Mouse (Mus musculus): ENCODE results near the gene Skap2. TPM values are rescaled to one million over a fixed set of nuclear protein-coding genes. Genes with fewer than 3 reads are reported as not detected.

The Skap2 gene
- 33.6 and 44.8 TPM in 2 replicates for polyA plus RNA-seq (2015; fragmentation: Nextera tagmentation; extraction: Ambion mirVana)

DNA sequence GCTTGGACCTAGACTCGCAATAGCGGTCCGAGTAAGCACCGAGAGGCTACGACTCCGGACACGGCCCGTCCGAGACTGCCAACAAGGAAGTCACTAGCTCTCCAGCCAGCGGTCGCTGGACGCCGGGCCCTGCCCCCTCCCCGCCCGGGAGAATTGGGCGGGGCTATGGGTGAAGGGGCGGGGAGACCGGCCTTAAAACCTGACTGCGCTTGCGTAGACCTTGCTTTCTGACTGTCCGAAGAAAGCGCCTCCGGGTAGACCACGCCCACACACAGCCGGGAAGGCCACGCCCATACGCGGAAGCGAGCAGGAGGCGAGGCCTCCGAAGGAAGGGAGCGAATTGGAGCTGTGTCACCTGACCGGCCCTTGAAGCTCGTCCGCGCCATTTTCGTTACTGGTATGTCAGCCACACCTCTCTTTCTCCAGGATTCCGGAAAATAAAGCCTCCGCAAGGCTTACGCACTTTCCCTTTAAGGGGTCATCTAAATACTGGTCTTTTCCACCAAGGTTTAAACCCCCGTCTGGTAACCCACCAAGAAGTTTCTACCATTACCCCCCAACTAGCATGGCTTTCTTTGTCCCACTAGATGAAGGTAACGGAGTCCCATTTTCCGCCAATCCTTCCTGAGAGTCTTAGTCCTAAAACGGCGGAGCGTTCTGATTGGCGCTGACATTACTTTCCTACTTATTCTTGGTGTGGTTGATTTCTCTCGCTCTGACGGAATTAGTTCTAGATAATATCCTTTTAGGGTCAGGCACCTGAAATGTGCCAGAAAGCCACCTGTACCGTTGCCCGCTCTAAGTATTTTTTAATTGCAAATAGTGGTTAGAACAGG, at the start of gene Skap2:
TSS of gene Skap2 (minus strand) at position 141 of the 836 bp plus-strand sequence.

Other genes starting within 250 kb of the Skap2 start
- gene Hoxa1, start 145.8 kb upstream of the Skap2 start, polyA plus RNA-seq (2015; fragmentation: Nextera tagmentation; extraction: Ambion mirVana), result 0.17 and 0.32 TPM in 2 replicates
- 0.43 and 0.64 TPM in 2 replicates for gene Hoxa2, start 152.3 kb upstream of the Skap2 start, polyA plus RNA-seq (2015; fragmentation: Nextera tagmentation; extraction: Ambion mirVana)
- gene 5730596B20Rik, start 164.9 kb upstream of the Skap2 start, polyA plus RNA-seq (2015; fragmentation: Nextera tagmentation; extraction: Ambion mirVana), result 0.11 and 0.13 TPM in 2 replicates
- 0.23 and 0.25 TPM in 2 replicates for gene Hoxa4, start 179.2 kb upstream of the Skap2 start, polyA plus RNA-seq (2015; fragmentation: Nextera tagmentation; extraction: Ambion mirVana)
- gene Hoxa5, start 192.0 kb upstream of the Skap2 start, polyA plus RNA-seq (2015; fragmentation: Nextera tagmentation; extraction: Ambion mirVana), result 1.5 and 2.4 TPM in 2 replicates
- gene Hoxa6, start 196.2 kb upstream of the Skap2 start, polyA plus RNA-seq (2015; fragmentation: Nextera tagmentation; extraction: Ambion mirVana), result 0.19 TPM in 1 of 2 replicates, not detected in the other
- gene Hoxa3, start 200.8 kb upstream of the Skap2 start, polyA plus RNA-seq (2015; fragmentation: Nextera tagmentation; extraction: Ambion mirVana), result 0.49 and 0.56 TPM in 2 replicates
- not detected in 2 replicates for gene Gm28308, start 200.8 kb upstream of the Skap2 start, polyA plus RNA-seq (2015; fragmentation: Nextera tagmentation; extraction: Ambion mirVana)
- 1.4 and 2.5 TPM in 2 replicates for gene Hoxa7, start 209.3 kb upstream of the Skap2 start, polyA plus RNA-seq (2015; fragmentation: Nextera tagmentation; extraction: Ambion mirVana)
- 0.46 and 0.52 TPM in 2 replicates for gene Hoxa9, start 218.5 kb upstream of the Skap2 start, polyA plus RNA-seq (2015; fragmentation: Nextera tagmentation; extraction: Ambion mirVana)
- 0.10 and 0.11 TPM in 2 replicates for gene Hoxa10, start 228.3 kb upstream of the Skap2 start, polyA plus RNA-seq (2015; fragmentation: Nextera tagmentation; extraction: Ambion mirVana)
- not detected in 2 replicates for gene Hoxa11, start 233.3 kb upstream of the Skap2 start, polyA plus RNA-seq (2015; fragmentation: Nextera tagmentation; extraction: Ambion mirVana)
- gene Hoxa13, start 248.3 kb upstream of the Skap2 start, polyA plus RNA-seq (2015; fragmentation: Nextera tagmentation; extraction: Ambion mirVana), result not detected in 2 replicates

Data from spleen, postnatal 0 days (tissue).